Mouse (Mus musculus): ENCODE data around the gene Eif4enif1. TPM values are rescaled to one million over a fixed set of nuclear protein-coding genes. Genes with fewer than 3 reads are reported as not detected.
"Not testable (repeated sequence)": the region's sequence is repeated elsewhere in the genome, so short reads cannot be mapped to it uniquely, and the experiment has no call there.

The Eif4enif1 gene
- total RNA-seq (2014; rRNA removed) (56.9 and 59.6 TPM in 2 replicates), polyA plus RNA-seq (2015; fragmentation: Nextera tagmentation; extraction: Ambion mirVana) (35.9 and 43.3 TPM in 2 replicates)

- no peak for TF ChIP-seq CTCF (IDR thresholded peaks at IDR 0.05)
- H3K4me3 ChIP-seq (ENCODE audit: low read depth, low read length): peak within 1 kb of the TSS; percentile 33
- H3K9ac ChIP-seq (replicated peaks; ENCODE audit: low read length, poor library complexity, severe bottlenecking): peak within 1 kb of the TSS; percentile 29
- DNase-seq (ENCODE audit: low spot score): peak; percentile 87
- peak; percentile 70 for ATAC-seq (ENCODE audit: low FRiP score)
- peak within 1 kb of the TSS; percentile 31 for H3K4me2 ChIP-seq (ENCODE audit: low read depth, low read length, poor library complexity, severe bottlenecking)
- peak within 1 kb of the TSS; percentile 33 for H3K27ac ChIP-seq (ENCODE audit: low read depth, low read length)
- no peaks in the 10 kb centered on the region for H3K4me1 ChIP-seq (ENCODE audit: insufficient read depth, low read length)
- under 1% methylated on average over 36 of the region's 57 CpGs for WGBS
- no peaks in the 10 kb centered on the region for H3K27me3 ChIP-seq (ENCODE audit: insufficient read depth, low read length)
- H3K36me3 ChIP-seq (ENCODE audit: insufficient read depth, low read length): 0 out of 2 replicates have a peak, but pooled peaks cover 7% of the 10 kb centered on the region
- H3K9me3 ChIP-seq (ENCODE audit: low read length): no peaks in the 10 kb centered on the region
These were observed at the start of gene Eif4enif1 for GRCm38 (mm10) chr11:3202231-3202701. TSS of gene Eif4enif1 (plus strand) at chr11:3202392.

GRCm38 (mm10) chr11:3153666-3154397 lies 48.4 kb upstream of the Eif4enif1 start:
- H3K9me3 ChIP-seq (ENCODE audit: low read length): peaks cover 19% of the 10 kb centered on the region
- H3K27me3 ChIP-seq (ENCODE audit: insufficient read depth, low read length); H3K4me1 ChIP-seq (ENCODE audit: insufficient read depth, low read length); H3K9ac ChIP-seq (replicated peaks; ENCODE audit: low read length, poor library complexity, severe bottlenecking); H3K27ac ChIP-seq (ENCODE audit: low read depth, low read length); H3K4me2 ChIP-seq (ENCODE audit: low read depth, low read length, poor library complexity, severe bottlenecking); H3K4me3 ChIP-seq (ENCODE audit: low read depth, low read length); H3K36me3 ChIP-seq (ENCODE audit: insufficient read depth, low read length): not testable (repeated sequence)
- peak; percentile 30 for DNase-seq (ENCODE audit: low spot score)
- whole genome bisulfite sequencing: 82% methylated on average over 1 of the region's 1 CpGs
- peak; percentile 35 for ATAC-seq (ENCODE audit: low FRiP score)

GRCm38 (mm10) chr11:3156991-3157390 lies 45.2 kb upstream of the Eif4enif1 start:
- H3K27me3 ChIP-seq (ENCODE audit: insufficient read depth, low read length); H3K27ac ChIP-seq (ENCODE audit: low read depth, low read length); H3K9ac ChIP-seq (replicated peaks; ENCODE audit: low read length, poor library complexity, severe bottlenecking); H3K4me1 ChIP-seq (ENCODE audit: insufficient read depth, low read length); DNase-seq (ENCODE audit: low spot score); H3K36me3 ChIP-seq (ENCODE audit: insufficient read depth, low read length); H3K4me3 ChIP-seq (ENCODE audit: low read depth, low read length); H3K4me2 ChIP-seq (ENCODE audit: low read depth, low read length, poor library complexity, severe bottlenecking): not testable (repeated sequence)
- WGBS: 94% methylated on average over 2 of the region's 3 CpGs
- H3K9me3 ChIP-seq (ENCODE audit: low read length): peaks cover 15% of the 10 kb centered on the region; the same call in 1 of the 2 replicates
- 0 out of 2 replicates have a peak, but pooled peaks have one; percentile 6 for ATAC-seq (ENCODE audit: low FRiP score)

- H3K27ac ChIP-seq (ENCODE audit: low read depth, low read length); ATAC-seq (ENCODE audit: low FRiP score); H3K4me3 ChIP-seq (ENCODE audit: low read depth, low read length); DNase-seq (ENCODE audit: low spot score); H3K4me1 ChIP-seq (ENCODE audit: insufficient read depth, low read length); H3K27me3 ChIP-seq (ENCODE audit: insufficient read depth, low read length); H3K4me2 ChIP-seq (ENCODE audit: low read depth, low read length, poor library complexity, severe bottlenecking); H3K36me3 ChIP-seq (ENCODE audit: insufficient read depth, low read length); H3K9ac ChIP-seq (replicated peaks; ENCODE audit: low read length, poor library complexity, severe bottlenecking): not testable (repeated sequence)
- H3K9me3 ChIP-seq (ENCODE audit: low read length): peaks cover 20% of the 10 kb centered on the region; the same call in 1 of the 2 replicates
- WGBS: 94% methylated on average over 6 of the region's 6 CpGs
These were observed 44.2 kb upstream of the Eif4enif1 start for GRCm38 (mm10) chr11:3157996-3158395.

GRCm38 (mm10) chr11:3158800-3159199 lies 43.4 kb upstream of the Eif4enif1 start:
- H3K4me3 ChIP-seq (ENCODE audit: low read depth, low read length); H3K27ac ChIP-seq (ENCODE audit: low read depth, low read length); DNase-seq (ENCODE audit: low spot score); H3K4me1 ChIP-seq (ENCODE audit: insufficient read depth, low read length); H3K9ac ChIP-seq (replicated peaks; ENCODE audit: low read length, poor library complexity, severe bottlenecking); H3K27me3 ChIP-seq (ENCODE audit: insufficient read depth, low read length); ATAC-seq (ENCODE audit: low FRiP score); H3K36me3 ChIP-seq (ENCODE audit: insufficient read depth, low read length); H3K4me2 ChIP-seq (ENCODE audit: low read depth, low read length, poor library complexity, severe bottlenecking): not testable (repeated sequence)
- peaks cover 16% of the 10 kb centered on the region; the same call in 1 of the 2 replicates for H3K9me3 ChIP-seq (ENCODE audit: low read length)
- WGBS: 95% methylated on average over 4 of the region's 4 CpGs

- not testable (repeated sequence) for H3K27ac ChIP-seq (ENCODE audit: low read depth, low read length); H3K4me3 ChIP-seq (ENCODE audit: low read depth, low read length); ATAC-seq (ENCODE audit: low FRiP score); H3K27me3 ChIP-seq (ENCODE audit: insufficient read depth, low read length); DNase-seq (ENCODE audit: low spot score); H3K36me3 ChIP-seq (ENCODE audit: insufficient read depth, low read length); H3K4me2 ChIP-seq (ENCODE audit: low read depth, low read length, poor library complexity, severe bottlenecking); H3K4me1 ChIP-seq (ENCODE audit: insufficient read depth, low read length); H3K9ac ChIP-seq (replicated peaks; ENCODE audit: low read length, poor library complexity, severe bottlenecking)
- peaks cover 14% of the 10 kb centered on the region; the same call in 1 of the 2 replicates for H3K9me3 ChIP-seq (ENCODE audit: low read length)
- WGBS: 54% methylated on average over 1 of the region's 2 CpGs
These were observed 40.8 kb upstream of the Eif4enif1 start for GRCm38 (mm10) chr11:3161370-3161769.

GRCm38 (mm10) chr11:3162236-3162897 lies 39.8 kb upstream of the Eif4enif1 start:
- not testable (repeated sequence) for H3K4me2 ChIP-seq (ENCODE audit: low read depth, low read length, poor library complexity, severe bottlenecking); H3K4me3 ChIP-seq (ENCODE audit: low read depth, low read length); H3K36me3 ChIP-seq (ENCODE audit: insufficient read depth, low read length); DNase-seq (ENCODE audit: low spot score); H3K9ac ChIP-seq (replicated peaks; ENCODE audit: low read length, poor library complexity, severe bottlenecking); H3K4me1 ChIP-seq (ENCODE audit: insufficient read depth, low read length); H3K27me3 ChIP-seq (ENCODE audit: insufficient read depth, low read length); H3K27ac ChIP-seq (ENCODE audit: low read depth, low read length)
- ATAC-seq (ENCODE audit: low FRiP score): peak; percentile 39
- WGBS: 66% methylated on average over 5 of the region's 5 CpGs
- H3K9me3 ChIP-seq (ENCODE audit: low read length): peaks cover 16% of the 10 kb centered on the region; the same call in 1 of the 2 replicates

GRCm38 (mm10) chr11:3163122-3163521 lies 39.1 kb upstream of the Eif4enif1 start:
- H3K4me1 ChIP-seq (ENCODE audit: insufficient read depth, low read length); H3K4me3 ChIP-seq (ENCODE audit: low read depth, low read length); H3K4me2 ChIP-seq (ENCODE audit: low read depth, low read length, poor library complexity, severe bottlenecking); H3K9ac ChIP-seq (replicated peaks; ENCODE audit: low read length, poor library complexity, severe bottlenecking); H3K27me3 ChIP-seq (ENCODE audit: insufficient read depth, low read length); H3K27ac ChIP-seq (ENCODE audit: low read depth, low read length); H3K36me3 ChIP-seq (ENCODE audit: insufficient read depth, low read length); ATAC-seq (ENCODE audit: low FRiP score): not testable (repeated sequence)
- peak; percentile 39 for DNase-seq (ENCODE audit: low spot score)
- peaks cover 16% of the 10 kb centered on the region; the same call in 1 of the 2 replicates for H3K9me3 ChIP-seq (ENCODE audit: low read length)
- WGBS: 86% methylated on average over 2 of the region's 2 CpGs

All from midbrain, postnatal 0 days (tissue).